Mouse (Mus musculus): Measurements from ENCODE around the gene Dusp5. TPM values are rescaled to one million over a fixed set of nuclear protein-coding genes. Genes with fewer than 3 reads are reported as not detected.

Dusp5 gene
- total and polyA plus RNA-seq, 2 experiments from 2014 or later, result 9.8 to 26.0 TPM

- WGBS, result 83% methylated on average over 13 of the region's 13 CpGs
- no peaks in the 10 kb centered on the region for H3K9me3 ChIP-seq (ENCODE audit: low read length)
- H3K36me3 ChIP-seq (ENCODE audit: insufficient read depth, low read length), result no peaks in the 10 kb centered on the region
- H3K4me3 ChIP-seq (ENCODE audit: low read length), result no peak overlapping the region
- no peak overlapping the region for H3K4me2 ChIP-seq (ENCODE audit: low read depth, low read length)
- H3K27ac ChIP-seq, result no peak overlapping the region
- no peak for TF ChIP-seq CTCF (IDR thresholded peaks at IDR 0.05; ENCODE audit: low read depth)
- DNase-seq (ENCODE audit: low spot score), result no peak
- no peaks in the 10 kb centered on the region for H3K4me1 ChIP-seq (ENCODE audit: insufficient read depth, low read length)
- no peaks in the 10 kb centered on the region for H3K27me3 ChIP-seq (ENCODE audit: insufficient read depth, low read length)
- no peak for ATAC-seq
- no peak overlapping the region for H3K9ac ChIP-seq (replicated peaks; ENCODE audit: low read length)
These were observed 17.5 kb upstream of the Dusp5 start for GRCm38 (mm10) chr19:53511244-53511934.

- no peak overlapping the region for H3K4me3 ChIP-seq (ENCODE audit: low read length)
- no peaks in the 10 kb centered on the region for H3K4me1 ChIP-seq (ENCODE audit: insufficient read depth, low read length)
- H3K27me3 ChIP-seq (ENCODE audit: insufficient read depth, low read length), result no peaks in the 10 kb centered on the region
- peak; percentile 64 for DNase-seq (ENCODE audit: low spot score)
- no peak overlapping the region for H3K9ac ChIP-seq (replicated peaks; ENCODE audit: low read length)
- H3K36me3 ChIP-seq (ENCODE audit: insufficient read depth, low read length), result no peaks in the 10 kb centered on the region
- 18% methylated on average over 18 of the region's 18 CpGs for WGBS
- no peak overlapping the region for H3K27ac ChIP-seq
- H3K4me2 ChIP-seq (ENCODE audit: low read depth, low read length), result no peak overlapping the region
- peak; percentile 53 for ATAC-seq
- no peak for TF ChIP-seq CTCF (IDR thresholded peaks at IDR 0.05; ENCODE audit: low read depth)
- no peaks in the 10 kb centered on the region for H3K9me3 ChIP-seq (ENCODE audit: low read length)
These were observed 11.4 kb upstream of the Dusp5 start for GRCm38 (mm10) chr19:53517370-53518096.

- Histone ChIP-seq H3K27me3 (ENCODE audit: insufficient read depth, low read length) (no peaks in the 10 kb centered on the region), H3K36me3 (ENCODE audit: insufficient read depth, low read length) (no peaks in the 10 kb centered on the region), H3K4me3 (ENCODE audit: low read length) (no peak overlapping the region), H3K4me2 (ENCODE audit: low read depth, low read length) (no peak overlapping the region), H3K9ac (replicated peaks; ENCODE audit: low read length) (no peak overlapping the region), H3K4me1 (ENCODE audit: insufficient read depth, low read length) (no peaks in the 10 kb centered on the region), H3K9me3 (ENCODE audit: low read length) (no peaks in the 10 kb centered on the region), H3K27ac (no peak overlapping the region)
- DNase-seq (ENCODE audit: low spot score), result no peak
- 92% methylated on average over 8 of the region's 8 CpGs for WGBS
- ATAC-seq, result no peak
- TF ChIP-seq CTCF (IDR thresholded peaks at IDR 0.05; ENCODE audit: low read depth), result no peak
These were observed 9.4 kb upstream of the Dusp5 start for GRCm38 (mm10) chr19:53519549-53519948.

- no peak for TF ChIP-seq CTCF (IDR thresholded peaks at IDR 0.05; ENCODE audit: low read depth)
- H3K9ac ChIP-seq (replicated peaks; ENCODE audit: low read length), result no peak overlapping the region
- H3K36me3 ChIP-seq (ENCODE audit: insufficient read depth, low read length), result no peaks in the 10 kb centered on the region
- no peak overlapping the region for H3K27ac ChIP-seq
- WGBS, result 84% methylated on average over 10 of the region's 10 CpGs
- ATAC-seq (no peak), DNase-seq (ENCODE audit: low spot score) (no peak)
- no peak overlapping the region for H3K4me3 ChIP-seq (ENCODE audit: low read length)
- H3K4me2 ChIP-seq (ENCODE audit: low read depth, low read length), result no peak overlapping the region
- no peaks in the 10 kb centered on the region for H3K27me3 ChIP-seq (ENCODE audit: insufficient read depth, low read length)
- H3K9me3 ChIP-seq (ENCODE audit: low read length), result no peaks in the 10 kb centered on the region
- no peaks in the 10 kb centered on the region for H3K4me1 ChIP-seq (ENCODE audit: insufficient read depth, low read length)
These were observed 8.9 kb upstream of the Dusp5 start for GRCm38 (mm10) chr19:53519981-53520380.

GRCm38 (mm10) chr19:53521137-53521795 lies 7.6 kb upstream of the Dusp5 start:
- H3K4me2 ChIP-seq (ENCODE audit: low read depth, low read length), result no peak overlapping the region
- ATAC-seq, result no peak
- 52% methylated on average over 11 of the region's 11 CpGs for WGBS
- H3K36me3 ChIP-seq (ENCODE audit: insufficient read depth, low read length), result no peaks in the 10 kb centered on the region
- no peaks in the 10 kb centered on the region for H3K4me1 ChIP-seq (ENCODE audit: insufficient read depth, low read length)
- no peak overlapping the region for H3K27ac ChIP-seq
- no peak overlapping the region for H3K4me3 ChIP-seq (ENCODE audit: low read length)
- no peak for TF ChIP-seq CTCF (IDR thresholded peaks at IDR 0.05; ENCODE audit: low read depth)
- no peaks in the 10 kb centered on the region for H3K27me3 ChIP-seq (ENCODE audit: insufficient read depth, low read length)
- H3K9me3 ChIP-seq (ENCODE audit: low read length), result no peaks in the 10 kb centered on the region
- DNase-seq (ENCODE audit: low spot score), result no peak
- H3K9ac ChIP-seq (replicated peaks; ENCODE audit: low read length), result no peak overlapping the region

- H3K36me3 ChIP-seq (ENCODE audit: insufficient read depth, low read length), result no peaks in the 10 kb centered on the region
- DNase-seq (ENCODE audit: low spot score), result no peak
- WGBS, result 25% methylated on average over 10 of the region's 10 CpGs
- no peaks in the 10 kb centered on the region for H3K4me1 ChIP-seq (ENCODE audit: insufficient read depth, low read length)
- no peak overlapping the region for H3K27ac ChIP-seq
- no peaks in the 10 kb centered on the region for H3K9me3 ChIP-seq (ENCODE audit: low read length)
- TF ChIP-seq CTCF (IDR thresholded peaks at IDR 0.05; ENCODE audit: low read depth), result no peak
- H3K27me3 ChIP-seq (ENCODE audit: insufficient read depth, low read length), result no peaks in the 10 kb centered on the region; the same call in 1 of the 2 replicates
- H3K4me2 ChIP-seq (ENCODE audit: low read depth, low read length), result no peak overlapping the region
- H3K4me3 ChIP-seq (ENCODE audit: low read length), result no peak overlapping the region
- ATAC-seq, result no peak
- H3K9ac ChIP-seq (replicated peaks; ENCODE audit: low read length), result no peak overlapping the region
These were observed 1.4 kb upstream of the Dusp5 start for GRCm38 (mm10) chr19:53527480-53527879.
